Mouse (Mus musculus) granulocyte monocyte progenitor cell, adult 5-6 weeks (primary cell): Measurements from ENCODE around the gene Tarm1. TPM values are rescaled to one million over a fixed set of nuclear protein-coding genes. Genes with fewer than 3 reads are reported as not detected.

ENCODE experiments used
- ATAC-seq: replicated peaks from 2 replicates; pipeline ENCODE4 v1.8.0; 2016; ENCODE audit warnings: mild to moderate bottlenecking, moderate TSS enrichment, inconsistent platforms; ENCODE audit not compliant: poor library complexity, severe bottlenecking
- total RNA-seq, 2 experiments: library from RNA; stranded (forward) in 1 of 2; stranded (reverse) in 1 of 2; fragments of 200-712, 200-1000 nt in 1 of 2; fragments of >200 nt in 1 of 2; fragmentation: Nextera tagmentation in 1 of 2; gene quantifications; 2 replicates each; pipeline ENCODE4 v1.2.3; 2014 to 2017

The Tarm1 gene
- total RNA-seq, 2 experiments from 2014 or later = 0.41 TPM; not detected in 1

GRCm38 (mm10) chr7:3442476-3443062 lies 59.9 kb downstream of the Tarm1 start:
- ATAC-seq = peak; percentile 94

- no peak for ATAC-seq
Observed at GRCm38 (mm10) chr7:3440526-3440925, 61.9 kb downstream of the Tarm1 start.

GRCm38 (mm10) chr7:3439984-3440383 lies 62.4 kb downstream of the Tarm1 start:
- no peak for ATAC-seq

- no peak for ATAC-seq
Observed at GRCm38 (mm10) chr7:3437941-3438340, 64.5 kb downstream of the Tarm1 start.

Other genes starting within 250 kb of the Tarm1 start
- gene Myadm, start 213.5 kb downstream of the Tarm1 start, total RNA-seq (2014; fragmentation: Nextera tagmentation) = 14.0 TPM in 2 replicates
- gene Myadm, start 213.5 kb downstream of the Tarm1 start, total RNA-seq (2017) = 3.2 and 3.7 TPM in 2 replicates
- not detected in 2 replicates for gene Prkcg, start 213.4 kb downstream of the Tarm1 start, total RNA-seq (2014; fragmentation: Nextera tagmentation)
- not detected in 2 replicates for gene Prkcg, start 213.4 kb downstream of the Tarm1 start, total RNA-seq (2017)
- not detected in 2 replicates for gene Cacng7, start 169.7 kb downstream of the Tarm1 start, total RNA-seq (2014; fragmentation: Nextera tagmentation)
- gene Cacng7, start 169.7 kb downstream of the Tarm1 start, total RNA-seq (2017) = not detected in 2 replicates
- 1.9 TPM in 1 of 2 replicates, not detected in the other for gene Cacng8, start 111.9 kb downstream of the Tarm1 start, total RNA-seq (2014; fragmentation: Nextera tagmentation)
- not detected in 2 replicates for gene Cacng8, start 111.9 kb downstream of the Tarm1 start, total RNA-seq (2017)
- not detected in 2 replicates for gene Cacng6, start 78.4 kb downstream of the Tarm1 start, total RNA-seq (2014; fragmentation: Nextera tagmentation)
- gene Cacng6, start 78.4 kb downstream of the Tarm1 start, total RNA-seq (2017) = not detected in 2 replicates
- gene Oscar, start 113.5 kb upstream of the Tarm1 start, total RNA-seq (2014; fragmentation: Nextera tagmentation) = not detected in 2 replicates
- gene Oscar, start 113.5 kb upstream of the Tarm1 start, total RNA-seq (2017) = not detected in 2 replicates
- gene Ndufa3, start 114.7 kb upstream of the Tarm1 start, total RNA-seq (2014; fragmentation: Nextera tagmentation) = 395 and 454 TPM in 2 replicates
- 132 and 210 TPM in 2 replicates for gene Ndufa3, start 114.7 kb upstream of the Tarm1 start, total RNA-seq (2017)
- gene Tfpt, start 127.3 kb upstream of the Tarm1 start, total RNA-seq (2014; fragmentation: Nextera tagmentation) = 32.8 and 33.8 TPM in 2 replicates
- 32.5 and 36.8 TPM in 2 replicates for gene Tfpt, start 127.3 kb upstream of the Tarm1 start, total RNA-seq (2017)
- 47.8 and 91.0 TPM in 2 replicates for gene Prpf31, start 127.4 kb upstream of the Tarm1 start, total RNA-seq (2014; fragmentation: Nextera tagmentation)
- 123 and 132 TPM in 2 replicates for gene Prpf31, start 127.4 kb upstream of the Tarm1 start, total RNA-seq (2017)
- gene Cnot3, start 142.6 kb upstream of the Tarm1 start, total RNA-seq (2014; fragmentation: Nextera tagmentation) = 138 and 156 TPM in 2 replicates
- 19.0 and 22.7 TPM in 2 replicates for gene Cnot3, start 142.6 kb upstream of the Tarm1 start, total RNA-seq (2017)
- 5.2 and 6.6 TPM in 2 replicates for gene Leng1, start 163.2 kb upstream of the Tarm1 start, total RNA-seq (2014; fragmentation: Nextera tagmentation)
- gene Leng1, start 163.2 kb upstream of the Tarm1 start, total RNA-seq (2017) = 4.7 and 7.2 TPM in 2 replicates
- gene Tmc4, start 174.9 kb upstream of the Tarm1 start, total RNA-seq (2014; fragmentation: Nextera tagmentation) = 4.7 and 11.5 TPM in 2 replicates
- gene Tmc4, start 174.9 kb upstream of the Tarm1 start, total RNA-seq (2017) = 2.2 and 2.3 TPM in 2 replicates
- gene Tsen34, start 190.2 kb upstream of the Tarm1 start, total RNA-seq (2014; fragmentation: Nextera tagmentation) = 21.2 and 28.7 TPM in 2 replicates
- gene Tsen34, start 190.2 kb upstream of the Tarm1 start, total RNA-seq (2017) = 31.6 and 37.5 TPM in 2 replicates
- 63.5 and 76.3 TPM in 2 replicates for gene Mboat7, start 190.9 kb upstream of the Tarm1 start, total RNA-seq (2014; fragmentation: Nextera tagmentation)
- 22.6 and 38.3 TPM in 2 replicates for gene Mboat7, start 190.9 kb upstream of the Tarm1 start, total RNA-seq (2017)
- gene Rps9, start 201.4 kb upstream of the Tarm1 start, total RNA-seq (2014; fragmentation: Nextera tagmentation) = 3,458 and 3,628 TPM in 2 replicates
- gene Rps9, start 201.4 kb upstream of the Tarm1 start, total RNA-seq (2017) = 1,516 and 1,598 TPM in 2 replicates
- gene Pirb, start 217.8 kb upstream of the Tarm1 start, total RNA-seq (2014; fragmentation: Nextera tagmentation) = 3.8 TPM in 1 of 2 replicates, not detected in the other
- 3.1 and 3.3 TPM in 2 replicates for gene Pirb, start 217.8 kb upstream of the Tarm1 start, total RNA-seq (2017)